Mouse (Mus musculus): ENCODE measurements around the gene Olfr891.
"Not testable (repeated sequence)": the region's sequence is repeated elsewhere in the genome, so short reads cannot be mapped to it uniquely, and the experiment has no call there.

Gene Olfr891

DNA sequence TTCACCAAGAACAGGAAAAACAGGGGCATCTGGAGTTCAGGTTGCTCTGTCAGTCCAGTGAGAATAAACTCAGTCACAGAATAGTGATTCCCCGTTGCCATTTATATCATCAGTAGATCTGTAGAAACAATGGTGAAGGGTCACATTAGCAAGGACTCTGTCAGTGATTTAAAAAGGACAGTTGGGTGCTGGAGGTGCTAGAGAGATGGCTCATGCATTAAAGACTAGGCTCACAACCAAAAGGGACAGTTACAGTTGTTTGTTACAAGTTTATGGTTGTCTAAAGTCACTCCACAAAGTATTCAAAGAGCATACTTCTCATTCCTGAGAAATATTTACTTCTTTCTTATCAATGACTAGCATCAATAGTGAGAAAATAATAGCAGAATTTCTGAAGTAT is at the start of gene Olfr891:
Olfr891 (minus strand) TSS at position 101 of the 400 bp plus-strand sequence.
- DNase-seq (ENCODE audit: low spot score) = no peak

DNA sequence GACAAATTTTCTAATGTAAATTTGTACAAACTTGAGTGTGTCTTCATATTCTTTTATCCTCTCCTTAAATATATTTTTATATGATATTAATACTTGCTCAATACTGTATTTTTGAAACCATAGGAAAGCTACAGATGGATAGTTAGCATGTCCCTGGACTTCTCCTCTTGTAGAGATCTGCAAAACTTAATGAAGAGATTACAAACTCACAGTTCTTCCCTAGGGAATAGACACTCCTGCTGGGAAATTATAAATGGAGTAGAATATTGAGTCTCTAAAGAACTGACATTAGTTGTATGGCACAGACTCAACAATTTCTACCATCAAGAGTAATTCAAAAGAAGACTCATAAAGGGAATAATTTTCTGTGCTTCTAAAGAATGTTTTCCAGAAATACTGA is 37.1 kb upstream of the Olfr891 start, which contains the start of gene Olfr894:
Olfr894 (plus strand) TSS at position 301 of the 400 bp plus-strand sequence.
- DNase-seq (ENCODE audit: low spot score) = no peak

GRCm38 (mm10) chr9:38208065-38208464 is 27.4 kb upstream of the Olfr891 start, which contains the start of gene Olfr893:
Gene Olfr893 (plus strand): TSS chr9:38208365.
- no peak for DNase-seq (ENCODE audit: low spot score)

- DNase-seq (ENCODE audit: low spot score) = not testable (repeated sequence)
These were observed 12.3 kb downstream of the Olfr891 start for GRCm38 (mm10) chr9:38168341-38168740.

DNA sequence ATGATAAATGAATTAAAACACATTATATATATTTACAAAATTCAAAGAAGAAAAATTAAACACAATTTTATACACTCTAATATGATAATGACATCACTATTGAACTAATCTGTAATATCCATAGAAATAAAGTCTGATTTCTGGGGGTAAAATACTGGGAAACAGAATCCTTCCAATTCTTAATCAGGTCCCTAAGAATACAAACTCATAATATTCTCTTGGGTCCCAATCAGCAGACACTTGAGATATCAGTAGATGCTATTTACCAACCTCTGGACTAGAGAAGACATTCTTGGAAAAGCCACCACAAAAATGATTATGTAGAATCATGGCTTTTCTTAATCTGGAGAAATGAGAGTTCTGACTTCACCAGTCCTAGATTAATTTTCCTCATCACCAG is 38.4 kb downstream of the Olfr891 start, which contains the start of gene Olfr890:
Olfr890 (plus strand) TSS at position 301 of the 400 bp plus-strand sequence.
- DNase-seq (ENCODE audit: low spot score) = no peak

Measured in left cerebral cortex, adult 11 months (tissue).